Mouse (Mus musculus): Measurements from ENCODE around the gene Hist1h3b.

GRCm38 (mm10) chr13:23749563-23750121, 2.4 kb upstream of the Hist1h3b start:
- TF ChIP-seq E2F4 (IDR thresholded peaks at IDR 0.05; ENCODE audit: insufficient read depth), result no peak
- no peak for TF ChIP-seq MYOG (IDR thresholded peaks at IDR 0.05; ENCODE audit: control insufficient read depth in 1 of 3, insufficient read depth in 1 of 3, insufficient read length in 2 of 3, low read depth in 2 of 3)
- TF ChIP-seq POLR2A (IDR thresholded peaks at IDR 0.05; ENCODE audit: insufficient read length, low read depth), result no peak
- no peak for TF ChIP-seq POLR2AphosphoS2 (IDR thresholded peaks at IDR 0.05; ENCODE audit: insufficient read length, low read depth)
- TF ChIP-seq MAX (IDR thresholded peaks at IDR 0.05; ENCODE audit: low read depth), result no peak

Data from myocyte (in vitro differentiated cells).